Mouse (Mus musculus) lung, adult 2 months (tissue): ENCODE results near the gene Dph5.

Experiments used
- CTCF ChIP-seq: fragments of 200-500 bp; IDR thresholded peaks from 2 replicates; pipeline ENCODE4 v1.5.1; 2011; ENCODE audit warnings: mild to moderate bottlenecking, low read length, control low read depth; ENCODE audit not compliant: insufficient read depth
- POLR2A ChIP-seq: fragments of 200-500 bp; IDR thresholded peaks from 2 replicates; pipeline ENCODE4 v1.6.1; 2011; ENCODE audit warnings: low read depth, mild to moderate bottlenecking, control low read depth, low read length, borderline replicate concordance; ENCODE audit errors: extremely low read depth

- TF ChIP-seq CTCF (no peak), POLR2A (no peak)
Observed at GRCm38 (mm10) chr3:115884086-115884485, 3.6 kb upstream of the Dph5 start.
